Mouse (Mus musculus): ENCODE data around the gene Myh14.

Myh14 gene

GRCm38 (mm10) chr7:44586518-44586917 is 84.1 kb downstream of the Myh14 start:
- no peak for ATAC-seq (ENCODE audit: insufficient number of reproducible peaks, low FRiP score, low TSS enrichment)

GRCm38 (mm10) chr7:44585606-44586005 is 85.0 kb downstream of the Myh14 start:
- ATAC-seq (ENCODE audit: insufficient number of reproducible peaks, low FRiP score, low TSS enrichment), result no peak

- ATAC-seq (ENCODE audit: insufficient number of reproducible peaks, low FRiP score, low TSS enrichment), result no peak
Observed at GRCm38 (mm10) chr7:44584921-44585320, 85.7 kb downstream of the Myh14 start.

- ATAC-seq (ENCODE audit: insufficient number of reproducible peaks, low FRiP score, low TSS enrichment), result no peak
Observed at GRCm38 (mm10) chr7:44584265-44584804, 86.3 kb downstream of the Myh14 start.

GRCm38 (mm10) chr7:44583146-44583545 is 87.5 kb downstream of the Myh14 start:
- ATAC-seq (ENCODE audit: insufficient number of reproducible peaks, low FRiP score, low TSS enrichment), result no peak

- no peak for ATAC-seq (ENCODE audit: insufficient number of reproducible peaks, low FRiP score, low TSS enrichment)
Observed at GRCm38 (mm10) chr7:44582709-44583108, 87.9 kb downstream of the Myh14 start.

- no peak for ATAC-seq (ENCODE audit: insufficient number of reproducible peaks, low FRiP score, low TSS enrichment)
Observed at GRCm38 (mm10) chr7:44581637-44582036, 89.0 kb downstream of the Myh14 start.

- ATAC-seq (ENCODE audit: insufficient number of reproducible peaks, low FRiP score, low TSS enrichment), result no peak
Observed at GRCm38 (mm10) chr7:44576333-44576844, 94.3 kb downstream of the Myh14 start.

- no peak for ATAC-seq (ENCODE audit: insufficient number of reproducible peaks, low FRiP score, low TSS enrichment)
Observed at GRCm38 (mm10) chr7:44572956-44573484, 97.6 kb downstream of the Myh14 start.

GRCm38 (mm10) chr7:44572213-44572701 is 98.4 kb downstream of the Myh14 start, which contains the start of gene Napsa:
Gene Napsa (plus strand): TSS chr7:44572380.
- no peak for ATAC-seq (ENCODE audit: insufficient number of reproducible peaks, low FRiP score, low TSS enrichment)

GRCm38 (mm10) chr7:44571811-44572210 is 98.8 kb downstream of the Myh14 start:
- ATAC-seq (ENCODE audit: insufficient number of reproducible peaks, low FRiP score, low TSS enrichment), result no peak

GRCm38 (mm10) chr7:44570989-44571388 is 99.7 kb downstream of the Myh14 start:
- no peak for ATAC-seq (ENCODE audit: insufficient number of reproducible peaks, low FRiP score, low TSS enrichment)

- ATAC-seq (ENCODE audit: insufficient number of reproducible peaks, low FRiP score, low TSS enrichment), result no peak
Observed at GRCm38 (mm10) chr7:44568803-44569202, 101.8 kb downstream of the Myh14 start.

GRCm38 (mm10) chr7:44565414-44565813 is 105.2 kb downstream of the Myh14 start:
- ATAC-seq (ENCODE audit: insufficient number of reproducible peaks, low FRiP score, low TSS enrichment), result no peak

GRCm38 (mm10) chr7:44564486-44564885 is 106.2 kb downstream of the Myh14 start:
- no peak for ATAC-seq (ENCODE audit: insufficient number of reproducible peaks, low FRiP score, low TSS enrichment)

- ATAC-seq (ENCODE audit: insufficient number of reproducible peaks, low FRiP score, low TSS enrichment), result no peak
Observed at GRCm38 (mm10) chr7:44563284-44563683, 107.4 kb downstream of the Myh14 start.

GRCm38 (mm10) chr7:44560435-44561400 is 109.9 kb downstream of the Myh14 start:
- no peak; the same call in 1 of the 2 replicates for ATAC-seq (ENCODE audit: insufficient number of reproducible peaks, low FRiP score, low TSS enrichment)

- ATAC-seq (ENCODE audit: insufficient number of reproducible peaks, low FRiP score, low TSS enrichment), result no peak
Observed at GRCm38 (mm10) chr7:44557629-44558028, 113.0 kb downstream of the Myh14 start.
